Mouse (Mus musculus): ENCODE measurements at regions not wholly inside any gene's neighbourhood (a gene's known extent, or its start where the extent isn't known, plus 50 kb on each side); places are given as distances from the start of the nearest gene placed in this dataset.
"Not testable (repeated sequence)": the region's sequence is repeated elsewhere in the genome, so short reads cannot be mapped to it uniquely, and the experiment has no call there.

- no peak overlapping the region for H3K4me3 ChIP-seq
- 97% methylated on average over 2 of the region's 2 CpGs for WGBS
- H3K4me1 ChIP-seq = no peaks in the 10 kb centered on the region
- DNase-seq (ENCODE audit: low spot score) = no peak
- H3K27ac ChIP-seq = no peak overlapping the region
- H3K9me3 ChIP-seq (replicated peaks) = no peaks in the 10 kb centered on the region
- no peaks in the 10 kb centered on the region for H3K36me3 ChIP-seq
- H3K27me3 ChIP-seq (ENCODE audit: low read depth, poor library complexity, severe bottlenecking) = no peaks in the 10 kb centered on the region
These were observed 474.4 kb downstream of the Tlr4 start for GRCm38 (mm10) chr4:67301740-67302139.

GRCm38 (mm10) chr4:67320098-67320497, 492.7 kb downstream of the Tlr4 start:
- H3K4me1 ChIP-seq; DNase-seq (ENCODE audit: low spot score); H3K27me3 ChIP-seq (ENCODE audit: low read depth, poor library complexity, severe bottlenecking); H3K36me3 ChIP-seq; H3K4me3 ChIP-seq; H3K27ac ChIP-seq; H3K9me3 ChIP-seq (replicated peaks): not testable (repeated sequence)

Measured in limb, embryonic 10.5 days (tissue).